Mouse (Mus musculus) limb, embryonic 10.5 days (tissue): Measurements from ENCODE around the gene Rabgap1l. TPM values are rescaled to one million over a fixed set of nuclear protein-coding genes. Genes with fewer than 3 reads are reported as not detected.
A peak's percentile ranks its signal among the peaks of the same experiment; 100 is the strongest.

Experiments
- DNase-seq: peaks from one replicate; pipeline ENCODE4 v3.0.0-alpha.2; 2017; ENCODE audit warnings: low spot score
- H3K27ac ChIP-seq: fragments of 300-500 bp; sonication (generic); 2 replicates; pipeline ENCODE4 v1.5.1; 2016; ENCODE audit warnings: mild to moderate bottlenecking
- H3K27me3 ChIP-seq: fragments of 300-500 bp; sonication (generic); 2 replicates; pipeline ENCODE4 v1.6.1; 2016; ENCODE audit warnings: low read depth, mild to moderate bottlenecking; ENCODE audit not compliant: poor library complexity, severe bottlenecking
- H3K36me3 ChIP-seq: fragments of 300-500 bp; sonication (generic); 2 replicates; pipeline ENCODE4 v1.6.1; 2016; ENCODE audit warnings: mild to moderate bottlenecking, moderate library complexity
- H3K4me1 ChIP-seq: fragments of 300-500 bp; sonication (generic); 2 replicates; pipeline ENCODE4 v1.6.1; 2016
- H3K4me3 ChIP-seq: fragments of 300-500 bp; sonication (generic); 2 replicates; pipeline ENCODE4 v1.5.1; 2016; ENCODE audit warnings: mild to moderate bottlenecking, moderate library complexity
- H3K9me3 ChIP-seq: fragments of 300-500 bp; sonication (generic); replicated peaks from 2 replicates; pipeline ENCODE4 v1.6.1; 2016; ENCODE audit warnings: mild to moderate bottlenecking
- WGBS: fragments of 180-500 bp; shearing (Covaris S2); methylation state at CpG from one replicate; pipeline ENCODE4 v1.1.7; 2016; 5-methylcytosine and 5-hydroxymethylcytosine counted together
- polyA plus RNA-seq: library from polyadenylated mRNA; unstranded; fragments of >200 nt; fragmentation: Nextera tagmentation; extraction: Ambion mirVana; gene quantifications from 2 replicates; pipeline ENCODE4 v1.2.1, GENCODE M21; 2016

Gene Rabgap1l
- polyA plus RNA-seq, 1 experiment from 2014 or later: 12.5 TPM

DNA sequence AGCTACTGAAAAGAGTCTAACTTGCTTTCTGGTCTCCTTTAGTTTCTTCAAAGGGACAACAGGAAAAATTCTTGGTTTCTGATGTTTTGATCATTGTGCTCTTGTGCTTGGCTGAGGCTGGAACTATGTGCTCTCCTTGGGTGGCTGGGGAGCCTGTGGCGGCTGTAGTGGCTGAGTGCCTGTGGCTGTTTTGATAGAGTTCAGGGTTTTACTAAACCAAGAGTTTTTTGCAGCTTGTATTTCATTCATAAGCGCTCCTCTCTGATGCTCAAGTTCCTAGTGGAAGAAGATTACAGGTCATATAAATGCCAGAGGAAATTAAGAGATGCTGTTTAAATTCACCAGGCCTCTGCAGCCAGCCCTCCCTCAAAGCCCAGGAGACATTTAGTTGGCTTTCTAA is 568.9 kb downstream of the Rabgap1l start:
- H3K4me3 ChIP-seq: no peak overlapping the region
- no peak overlapping the region for H3K27ac ChIP-seq
- H3K4me1 ChIP-seq: no peaks in the 10 kb centered on the region
- no peaks in the 10 kb centered on the region for H3K27me3 ChIP-seq
- no peak for DNase-seq
- 49% methylated on average over 2 of the region's 2 CpGs for WGBS
- H3K36me3 ChIP-seq: no peaks in the 10 kb centered on the region
- no peaks in the 10 kb centered on the region for H3K9me3 ChIP-seq

DNA sequence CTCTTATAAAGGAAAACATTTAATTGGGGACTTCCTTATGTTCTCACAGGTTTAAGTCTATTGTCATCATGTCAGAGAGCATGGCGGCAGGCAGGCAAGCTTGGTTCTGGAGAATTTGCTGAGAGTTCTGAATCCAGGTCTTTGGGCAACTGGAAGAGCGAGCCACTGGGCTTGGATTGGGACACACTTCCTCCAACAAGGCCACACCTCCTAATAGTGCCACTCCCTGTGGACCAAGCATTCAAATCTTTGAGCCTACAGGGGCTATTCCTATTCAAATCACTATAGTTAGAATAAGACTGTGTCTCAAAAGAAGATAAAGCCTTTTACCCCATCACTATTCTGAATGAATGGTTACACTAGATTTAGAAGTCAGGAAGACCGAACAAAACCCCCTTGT is 575.1 kb downstream of the Rabgap1l start:
- H3K4me1 ChIP-seq: no peaks in the 10 kb centered on the region
- no peak for DNase-seq
- H3K27me3 ChIP-seq: no peaks in the 10 kb centered on the region
- no peak overlapping the region for H3K4me3 ChIP-seq
- 88% methylated on average over 3 of the region's 3 CpGs for WGBS
- no peak overlapping the region for H3K27ac ChIP-seq
- H3K9me3 ChIP-seq: no peaks in the 10 kb centered on the region
- H3K36me3 ChIP-seq: no peaks in the 10 kb centered on the region

DNA sequence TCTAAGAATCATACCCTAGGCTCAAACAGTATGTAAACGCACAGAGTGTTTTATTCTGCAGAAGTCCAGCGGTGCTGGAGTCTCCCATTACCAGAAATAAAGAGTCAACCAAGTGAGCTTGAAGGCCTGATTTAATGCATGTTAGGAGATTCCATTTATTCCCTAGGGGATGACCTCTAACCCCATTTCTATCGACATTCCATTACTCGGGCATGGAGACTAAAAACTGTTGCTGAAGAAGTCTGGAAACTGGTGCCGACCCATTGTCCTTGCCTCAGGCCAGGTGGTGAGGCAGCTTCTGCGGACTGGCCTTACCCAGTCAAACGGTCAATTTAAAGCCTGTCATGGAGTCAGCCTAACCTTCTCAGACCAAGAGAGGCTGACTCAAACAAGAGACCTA is 578.8 kb downstream of the Rabgap1l start:
- no peaks in the 10 kb centered on the region for H3K27me3 ChIP-seq
- H3K4me3 ChIP-seq: peak overlapping the region; percentile 95; the same call in 1 of the 2 replicates
- WGBS: 90% methylated on average over 7 of the region's 7 CpGs
- H3K36me3 ChIP-seq: peaks cover 2% of the 10 kb centered on the region
- no peaks in the 10 kb centered on the region for H3K9me3 ChIP-seq
- H3K4me1 ChIP-seq: peaks cover 10% of the 10 kb centered on the region
- no peak for DNase-seq
- no peak overlapping the region for H3K27ac ChIP-seq

DNA sequence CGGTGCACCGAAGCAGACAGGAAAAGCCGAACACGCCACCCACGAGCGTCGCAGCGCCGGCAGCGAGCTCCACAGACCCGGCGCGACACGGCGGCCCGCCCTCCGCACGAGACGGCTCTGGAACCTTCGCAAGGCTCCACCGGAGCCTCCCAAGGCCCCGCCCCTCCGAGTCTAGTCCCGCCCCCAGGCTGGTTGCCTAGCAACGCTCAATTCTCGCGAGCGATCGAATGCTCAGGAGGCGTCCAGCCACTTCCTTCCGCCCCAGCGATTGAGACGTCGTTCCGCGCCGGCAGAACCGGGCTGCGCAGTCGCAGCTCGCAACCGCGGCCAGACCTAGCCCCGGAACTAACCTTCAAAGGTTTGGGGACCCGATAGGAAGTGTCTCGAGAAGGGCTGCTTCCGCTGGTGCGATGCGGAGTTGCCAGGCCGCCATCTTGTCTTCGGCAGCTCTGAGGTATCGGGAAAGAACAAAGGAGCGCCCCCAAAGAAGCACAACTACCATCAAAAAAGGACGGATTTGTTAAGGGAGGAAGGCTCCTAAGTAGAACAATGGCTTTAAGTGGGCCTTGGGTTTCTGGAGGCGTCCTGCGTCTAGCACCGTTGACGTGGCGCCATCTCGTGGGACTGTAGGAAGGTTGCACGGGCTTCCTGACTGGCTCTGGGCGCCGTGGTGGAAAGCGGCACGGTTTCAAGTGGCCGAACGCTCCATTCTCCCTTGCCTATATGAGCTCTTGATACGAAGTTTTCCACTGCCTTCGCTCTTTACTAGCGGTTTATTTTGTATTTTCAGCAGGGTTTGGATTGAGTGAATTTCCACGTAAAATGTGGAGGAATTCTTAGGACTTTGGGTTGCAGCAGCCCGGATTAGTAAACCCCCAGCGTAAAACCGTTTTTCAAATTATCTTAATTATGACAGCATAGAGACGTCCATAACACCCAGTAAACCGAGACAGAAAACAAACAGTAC is 580.0 kb downstream of the Rabgap1l start, which contains the start of gene Cacybp:
Gene Cacybp (minus strand): TSS at position 173 of the 967 bp plus-strand sequence.
- under 1% methylated on average over 76 of the region's 76 CpGs for WGBS
- Histone ChIP-seq H3K36me3 (peaks cover 12% of the 10 kb centered on the region), H3K27ac (peak within 1 kb of the TSS; percentile 97), H3K4me3 (peak within 1 kb of the TSS; percentile 95), H3K4me1 (peaks cover 10% of the 10 kb centered on the region), H3K9me3 (no peaks in the 10 kb centered on the region), H3K27me3 (no peaks in the 10 kb centered on the region)
- peak; percentile 100 for DNase-seq

DNA sequence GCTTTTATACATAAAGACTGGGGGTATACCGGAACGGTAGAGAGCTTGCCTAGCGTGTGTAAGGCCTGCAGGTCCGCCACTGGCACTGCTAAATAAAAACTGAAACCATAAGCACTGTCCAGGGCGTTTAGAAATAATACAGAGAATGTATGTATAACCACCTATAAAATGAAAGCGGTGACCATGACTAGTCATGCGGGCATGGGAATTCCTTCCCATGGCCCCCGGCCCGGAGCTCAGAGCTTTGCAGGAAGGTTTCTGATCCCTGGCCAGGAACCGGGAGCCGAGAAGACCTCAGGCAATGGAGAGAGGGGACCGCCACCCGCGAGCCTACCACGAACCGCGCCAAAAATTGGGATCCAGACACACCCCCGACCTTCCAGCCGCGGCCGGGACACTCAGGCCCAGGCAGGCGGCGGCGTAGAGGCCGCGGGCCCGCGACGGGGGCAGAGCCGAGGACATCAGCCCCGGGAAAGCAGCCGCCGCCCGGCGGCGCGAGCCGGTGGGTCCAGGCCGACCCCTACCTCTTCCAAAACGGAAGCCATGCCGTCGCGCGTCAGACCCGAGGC is 580.8 kb downstream of the Rabgap1l start:
- Histone ChIP-seq H3K27ac (peak overlapping the region; percentile 97), H3K4me3 (peak overlapping the region; percentile 95), H3K36me3 (peaks cover 20% of the 10 kb centered on the region), H3K4me1 (peaks cover 10% of the 10 kb centered on the region), H3K27me3 (no peaks in the 10 kb centered on the region), H3K9me3 (no peaks in the 10 kb centered on the region)
- no peak for DNase-seq
- WGBS: under 1% methylated on average over 45 of the region's 45 CpGs

DNA sequence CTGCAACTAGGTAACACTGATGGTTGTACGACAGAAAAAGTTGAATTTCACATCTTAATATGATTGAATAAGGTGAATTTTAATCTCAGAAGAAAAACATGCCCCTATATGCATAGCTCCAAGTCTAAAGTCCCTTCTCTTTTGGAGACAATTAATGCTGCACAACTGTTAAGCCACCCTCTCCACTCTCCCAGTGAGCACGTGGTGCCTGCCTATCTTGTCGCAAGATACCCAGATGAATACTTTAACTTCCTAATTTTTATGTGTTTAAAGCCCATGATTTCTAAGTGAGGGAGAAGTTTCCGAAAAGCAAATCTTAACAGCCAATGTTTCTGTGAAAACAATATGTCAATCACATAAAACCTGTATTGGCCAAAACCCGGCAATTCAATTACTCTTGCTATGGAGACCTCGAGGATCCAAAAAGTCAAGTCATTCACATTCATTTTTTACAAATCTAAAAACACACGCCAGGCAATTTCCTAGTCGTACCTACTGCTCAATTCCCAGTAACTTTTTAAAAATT is 581.4 kb downstream of the Rabgap1l start:
- DNase-seq: no peak
- peak overlapping the region; percentile 95 for H3K4me3 ChIP-seq
- H3K9me3 ChIP-seq: no peaks in the 10 kb centered on the region
- H3K36me3 ChIP-seq: peaks cover 25% of the 10 kb centered on the region
- WGBS: 2% methylated on average over 8 of the region's 8 CpGs
- no peaks in the 10 kb centered on the region for H3K27me3 ChIP-seq
- H3K4me1 ChIP-seq: peaks cover 10% of the 10 kb centered on the region
- H3K27ac ChIP-seq: peak overlapping the region; percentile 97

DNA sequence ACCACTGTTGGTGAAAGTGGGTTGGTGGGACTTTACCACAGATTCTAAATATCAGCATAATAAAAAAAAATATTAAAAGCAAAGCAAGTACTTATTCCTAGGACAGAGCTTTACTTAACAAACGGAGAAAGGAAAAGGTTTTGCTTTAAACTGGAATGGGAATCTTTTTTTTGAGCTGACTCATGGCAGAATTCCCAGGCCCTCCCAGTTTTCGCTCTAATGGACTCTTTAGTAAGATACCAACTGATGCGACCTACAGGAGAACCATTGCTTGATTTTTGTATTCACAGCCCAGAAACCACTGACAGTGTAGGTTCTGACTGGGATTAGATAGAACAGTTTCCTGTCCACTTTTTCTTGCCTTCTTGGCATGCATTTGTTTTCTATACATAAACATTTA is 582.4 kb downstream of the Rabgap1l start:
- Histone ChIP-seq H3K4me1 (peaks cover 10% of the 10 kb centered on the region), H3K27ac (no peak overlapping the region), H3K9me3 (no peaks in the 10 kb centered on the region), H3K27me3 (no peaks in the 10 kb centered on the region), H3K36me3 (peaks cover 36% of the 10 kb centered on the region), H3K4me3 (peak overlapping the region; percentile 95)
- 79% methylated on average over 3 of the region's 3 CpGs for WGBS
- no peak for DNase-seq

DNA sequence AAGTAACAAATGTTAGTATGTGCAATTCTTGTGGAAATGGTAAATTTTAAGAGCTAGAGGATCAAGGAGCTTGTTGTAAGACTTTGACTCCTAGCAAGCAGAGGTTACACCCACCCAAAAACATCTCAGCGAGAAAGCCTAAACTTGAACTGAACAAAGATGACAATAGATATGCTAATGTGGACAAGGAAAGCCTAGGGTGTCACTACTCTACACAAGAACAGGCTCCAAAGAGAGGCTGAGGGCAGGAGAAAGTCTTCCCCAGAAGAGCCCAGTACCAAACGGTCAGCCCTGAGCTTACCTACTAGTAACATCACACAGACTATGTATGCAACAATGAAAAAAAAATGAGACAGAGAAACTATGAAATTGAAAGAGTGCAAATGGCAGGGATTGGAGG is 583.2 kb downstream of the Rabgap1l start:
- H3K27ac ChIP-seq: no peak overlapping the region
- H3K4me1 ChIP-seq: peaks cover 10% of the 10 kb centered on the region
- H3K27me3 ChIP-seq: no peaks in the 10 kb centered on the region
- 87% methylated on average over 2 of the region's 2 CpGs for WGBS
- H3K36me3 ChIP-seq: peaks cover 43% of the 10 kb centered on the region
- DNase-seq: no peak
- H3K9me3 ChIP-seq: no peaks in the 10 kb centered on the region
- no peak overlapping the region for H3K4me3 ChIP-seq

DNA sequence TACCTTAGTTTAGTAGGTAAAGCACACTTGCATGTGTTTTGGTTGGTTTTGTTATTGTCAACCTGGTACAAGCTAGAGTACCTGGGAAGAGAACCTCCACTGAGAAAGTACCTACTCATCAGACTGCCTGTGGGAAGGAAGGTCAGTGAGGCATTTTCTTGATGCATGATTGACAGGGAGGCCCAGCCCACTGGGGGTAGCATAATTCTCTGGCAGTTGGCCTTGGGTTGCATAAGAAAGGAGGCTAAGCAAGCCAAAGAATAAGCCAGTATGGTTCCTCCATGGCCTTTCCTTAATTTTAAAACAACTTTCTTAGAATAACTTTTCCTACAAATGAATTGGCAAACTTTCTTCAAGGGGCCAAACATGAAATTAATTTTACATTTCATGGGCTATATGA is 587.5 kb downstream of the Rabgap1l start:
- peaks cover 87% of the 10 kb centered on the region for H3K36me3 ChIP-seq
- H3K4me1 ChIP-seq: peaks cover under 1% of the 10 kb centered on the region
- no peak for DNase-seq
- no peak overlapping the region for H3K4me3 ChIP-seq
- no peaks in the 10 kb centered on the region for H3K27me3 ChIP-seq
- no peaks in the 10 kb centered on the region for H3K9me3 ChIP-seq
- H3K27ac ChIP-seq: no peak overlapping the region

DNA sequence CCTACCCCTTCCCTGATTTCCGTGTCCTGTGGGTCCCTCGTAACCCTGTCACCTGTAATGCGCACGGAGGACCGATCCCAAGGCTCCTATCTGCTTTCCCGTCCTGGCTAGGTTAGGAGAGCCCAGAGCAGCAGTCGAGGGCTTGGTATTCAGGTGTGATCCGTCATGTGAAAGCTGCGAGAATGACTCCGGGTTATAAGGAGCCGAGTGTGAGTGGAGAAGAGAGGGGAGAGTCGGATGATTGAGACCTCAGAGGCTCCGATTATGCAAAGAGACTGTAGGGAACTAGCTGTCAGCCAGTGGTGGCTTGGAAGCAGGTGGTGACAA is 597.7 kb downstream of the Rabgap1l start:
- under 1% methylated on average over 13 of the region's 13 CpGs for WGBS
- Histone ChIP-seq H3K36me3 (peaks cover 34% of the 10 kb centered on the region), H3K27ac (peak overlapping the region; percentile 90), H3K9me3 (no peaks in the 10 kb centered on the region), H3K27me3 (no peaks in the 10 kb centered on the region), H3K4me1 (peaks cover 7% of the 10 kb centered on the region), H3K4me3 (peak overlapping the region; percentile 92)
- no peak for DNase-seq

DNA sequence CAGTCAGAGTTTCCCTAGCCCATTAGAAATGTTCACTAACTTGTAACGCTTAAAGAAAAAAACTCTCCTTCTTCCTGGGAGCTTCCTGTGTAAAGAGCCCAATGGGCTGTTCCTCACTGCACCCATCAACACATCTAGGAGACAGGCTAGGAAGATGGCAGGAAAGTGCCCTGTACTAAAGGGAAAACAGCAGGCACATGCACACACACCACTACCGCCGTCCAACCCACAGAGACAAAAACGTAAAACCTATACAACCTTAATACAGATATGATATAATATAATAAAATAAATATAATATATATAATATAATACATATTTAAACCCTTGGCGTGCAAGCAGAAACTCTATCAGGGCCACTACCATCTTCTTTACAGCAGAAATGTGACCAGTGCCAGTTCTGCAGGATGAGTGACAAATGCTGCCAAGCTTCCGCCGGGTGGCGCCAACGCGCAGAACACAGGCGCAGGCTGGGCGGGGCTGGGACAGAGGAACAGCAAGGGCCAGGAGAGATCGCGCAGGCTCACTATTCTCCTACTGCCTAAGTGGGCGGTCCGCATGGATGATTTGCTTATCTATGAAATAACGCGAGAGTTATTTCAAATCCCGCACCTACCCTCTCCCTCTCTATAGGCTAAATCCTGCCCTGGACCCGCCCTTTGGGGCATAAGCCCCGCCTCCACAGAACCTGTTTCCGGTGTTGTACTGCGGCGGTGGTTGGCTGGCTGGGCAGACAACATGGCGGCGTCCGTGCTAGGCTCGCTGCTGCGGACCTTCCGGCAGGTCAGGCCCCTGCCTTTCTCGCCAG is 598.3 kb downstream of the Rabgap1l start, which contains the start of gene Mrps14:
Gene Mrps14 (plus strand): TSS at position 687 of the 808 bp plus-strand sequence.
- WGBS: 8% methylated on average over 31 of the region's 31 CpGs
- peak; percentile 95 for DNase-seq
- Histone ChIP-seq H3K4me3 (peak within 1 kb of the TSS; percentile 92), H3K9me3 (no peaks in the 10 kb centered on the region), H3K4me1 (peaks cover 7% of the 10 kb centered on the region), H3K36me3 (peaks cover 29% of the 10 kb centered on the region), H3K27ac (peak within 1 kb of the TSS; percentile 90), H3K27me3 (no peaks in the 10 kb centered on the region)

DNA sequence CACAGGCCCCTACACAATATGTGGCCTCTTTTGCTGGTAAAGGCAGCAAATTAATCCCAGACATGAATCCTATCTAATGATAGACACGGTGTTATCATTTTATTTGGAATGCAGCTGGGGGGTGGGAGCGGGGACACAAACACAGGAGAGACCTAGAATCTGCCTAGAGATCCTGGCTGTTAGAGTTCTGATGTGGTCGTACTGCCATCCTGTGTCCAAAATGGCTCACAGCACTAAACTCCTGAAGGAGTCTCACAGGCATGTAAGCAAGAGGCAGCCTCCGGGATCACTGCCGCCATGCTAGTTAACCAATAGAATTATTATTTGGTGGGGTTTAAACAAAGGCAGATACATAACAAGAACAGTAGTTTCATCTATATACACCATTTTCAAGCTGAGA is 608.5 kb downstream of the Rabgap1l start:
- Histone ChIP-seq H3K9me3 (no peaks in the 10 kb centered on the region), H3K27me3 (no peaks in the 10 kb centered on the region), H3K4me3 (no peak overlapping the region), H3K36me3 (no peaks in the 10 kb centered on the region), H3K27ac (no peak overlapping the region), H3K4me1 (peaks cover 6% of the 10 kb centered on the region)
- WGBS: 28% methylated on average over 5 of the region's 5 CpGs
- peak; percentile 63 for DNase-seq
